Mouse (Mus musculus) adrenal gland, adult 18-20 months (tissue): ENCODE measurements around the gene Timeless. TPM values are rescaled to one million over a fixed set of nuclear protein-coding genes. Genes with fewer than 3 reads are reported as not detected.
"Not testable (repeated sequence)": the region's sequence is repeated elsewhere in the genome, so short reads cannot be mapped to it uniquely, and the experiment has no call there.

Experiments
- DNase-seq, 2 experiments: peaks; one replicate each; pipeline ENCODE4 v3.0.0; 2021 to 2022; ENCODE audit warnings: low spot score in 2 of 2
- total RNA-seq, 2 experiments: library from RNA; stranded (reverse); gene quantifications; 1 replicate in 1 of 2; 2 replicates in 1 of 2; pipeline ENCODE4 v1.2.3; 2021

The Timeless gene
- total RNA-seq, 2 experiments from 2014 or later: 3.9 to 5.4 TPM

GRCm38 (mm10) chr10:128253677-128254255 lies 21.9 kb downstream of the Timeless start, which contains the start of gene Apon:
Gene Apon, plus strand, starts transcription at chr10:128254096.
- DNase-seq: no peak

GRCm38 (mm10) chr10:128255925-128256324 lies 24.1 kb downstream of the Timeless start:
- DNase-seq: no peak

DNA sequence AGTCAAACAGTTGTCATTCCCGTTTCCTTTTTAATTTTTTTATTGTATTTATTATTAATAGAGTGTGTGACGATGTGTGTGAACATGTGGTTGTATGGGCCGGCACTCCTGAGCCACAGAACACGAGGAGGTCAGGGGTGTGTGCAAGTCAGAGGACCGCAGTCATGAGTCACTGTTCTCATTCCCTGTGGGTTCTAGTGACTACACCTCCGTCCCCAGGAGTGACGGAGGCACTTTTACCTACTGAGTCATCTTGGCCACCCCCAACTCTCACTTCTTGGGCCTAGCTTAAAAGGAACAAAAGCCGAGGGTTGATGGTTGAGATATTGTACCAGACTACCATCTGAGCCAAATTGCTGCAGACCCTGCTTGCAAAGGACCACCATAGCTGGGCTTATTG lies 24.5 kb downstream of the Timeless start:
- no peak for DNase-seq

DNA sequence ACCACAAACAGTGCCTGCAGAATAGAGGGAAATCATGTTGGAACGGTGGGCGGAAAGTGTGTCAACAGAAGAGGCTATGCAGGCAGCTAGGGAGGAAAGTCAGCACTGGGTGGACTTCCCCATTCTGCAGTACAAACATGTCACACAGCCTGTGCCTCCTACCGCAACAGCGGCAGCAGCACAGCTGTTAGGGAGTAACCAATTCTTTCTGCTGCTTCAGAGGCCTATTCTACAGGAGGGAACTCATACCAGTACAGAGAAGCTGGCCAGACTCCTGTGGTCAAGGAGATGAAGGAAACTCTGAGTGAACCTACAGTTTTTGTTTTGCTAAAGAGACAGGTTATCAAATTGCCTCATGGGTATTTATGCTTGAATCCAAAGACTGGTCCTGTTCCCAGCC lies 27.1 kb downstream of the Timeless start:
- no peak for DNase-seq

DNA sequence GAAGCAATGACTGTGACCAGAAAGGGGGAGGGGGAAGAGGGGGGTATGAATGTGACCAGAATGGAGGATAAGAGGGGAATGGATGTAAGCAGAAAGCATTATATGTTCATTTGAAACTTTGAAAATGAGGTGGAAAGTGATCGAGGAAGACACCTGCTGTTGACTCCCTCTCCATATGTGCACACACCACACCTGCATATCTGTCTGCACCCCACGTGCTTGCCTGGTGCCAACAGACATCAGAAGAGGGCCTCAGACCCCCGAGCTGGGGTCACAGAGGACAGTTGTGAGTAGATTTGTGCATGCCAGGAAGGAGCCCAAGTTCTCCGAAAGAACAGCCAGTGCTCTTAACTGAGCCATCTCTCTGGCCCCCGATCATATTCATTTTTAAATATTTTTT lies 28.1 kb downstream of the Timeless start:
- DNase-seq: no peak

DNA sequence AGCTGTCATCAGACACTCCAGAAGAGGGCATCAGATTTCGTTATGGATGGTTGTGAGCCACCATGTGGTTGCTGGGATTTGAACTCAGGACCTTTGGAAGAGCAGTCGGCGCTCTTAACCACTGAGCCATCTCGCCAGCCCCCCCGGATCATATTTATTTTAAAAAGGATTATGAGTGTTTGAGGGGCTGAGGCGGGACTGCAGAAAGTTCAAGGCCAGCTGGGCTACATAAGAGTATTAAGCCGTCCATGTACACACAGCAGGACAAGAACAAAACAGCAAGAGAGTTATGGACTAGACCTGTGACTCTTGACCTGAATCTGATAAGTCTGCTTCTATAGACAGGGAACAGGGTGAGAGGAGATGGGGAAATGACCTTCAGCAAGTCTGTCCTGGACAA lies 28.5 kb downstream of the Timeless start:
- not testable (repeated sequence) for DNase-seq

DNA sequence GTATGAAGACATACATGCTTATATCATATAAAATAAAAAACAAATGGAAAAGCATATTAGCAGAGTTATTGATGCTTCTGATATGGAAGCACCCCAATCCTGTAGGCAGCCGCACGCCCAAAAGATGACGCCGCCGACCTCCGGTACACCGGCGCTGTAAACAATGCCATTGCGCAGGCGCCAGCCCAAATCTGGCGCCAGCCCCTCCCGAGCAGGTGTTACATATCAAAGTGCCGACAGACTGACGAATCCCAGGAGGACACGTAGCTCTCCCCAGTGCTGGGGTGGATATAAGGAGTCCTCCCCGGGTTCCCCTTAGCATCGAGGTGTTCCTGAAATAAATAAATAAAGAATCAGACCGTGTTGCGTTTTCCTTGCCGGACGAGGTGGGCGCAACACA lies 30.4 kb downstream of the Timeless start:
- no peak for DNase-seq

- no peak for DNase-seq
Measured at GRCm38 (mm10) chr10:128263393-128264310, 31.8 kb downstream of the Timeless start.

DNA sequence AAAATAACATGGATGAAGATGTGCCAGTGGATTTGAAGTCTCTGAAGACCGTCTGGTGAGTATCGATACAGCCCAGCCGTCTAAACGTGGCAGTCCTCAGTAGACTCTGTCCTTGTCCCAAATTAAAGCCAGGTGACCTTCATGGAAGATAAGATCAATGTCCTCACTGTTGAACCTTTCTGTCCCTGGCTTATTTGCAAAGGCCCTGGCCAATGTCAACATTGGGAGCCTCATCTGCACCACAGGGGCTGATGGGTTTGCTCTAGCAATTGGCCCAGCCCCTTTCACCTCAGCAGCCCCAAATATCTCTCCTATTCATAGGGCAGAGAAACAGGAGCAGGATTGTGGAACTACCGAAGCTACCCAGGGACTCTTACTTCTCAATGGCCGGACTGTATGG lies 36.5 kb downstream of the Timeless start, which contains the start of gene Apof:
Gene Apof, plus strand, starts transcription at position 301 of the 400 bp plus-strand sequence.
- no peak for DNase-seq

- DNase-seq: no peak
Measured at GRCm38 (mm10) chr10:128269206-128269910, 37.5 kb downstream of the Timeless start.

DNA sequence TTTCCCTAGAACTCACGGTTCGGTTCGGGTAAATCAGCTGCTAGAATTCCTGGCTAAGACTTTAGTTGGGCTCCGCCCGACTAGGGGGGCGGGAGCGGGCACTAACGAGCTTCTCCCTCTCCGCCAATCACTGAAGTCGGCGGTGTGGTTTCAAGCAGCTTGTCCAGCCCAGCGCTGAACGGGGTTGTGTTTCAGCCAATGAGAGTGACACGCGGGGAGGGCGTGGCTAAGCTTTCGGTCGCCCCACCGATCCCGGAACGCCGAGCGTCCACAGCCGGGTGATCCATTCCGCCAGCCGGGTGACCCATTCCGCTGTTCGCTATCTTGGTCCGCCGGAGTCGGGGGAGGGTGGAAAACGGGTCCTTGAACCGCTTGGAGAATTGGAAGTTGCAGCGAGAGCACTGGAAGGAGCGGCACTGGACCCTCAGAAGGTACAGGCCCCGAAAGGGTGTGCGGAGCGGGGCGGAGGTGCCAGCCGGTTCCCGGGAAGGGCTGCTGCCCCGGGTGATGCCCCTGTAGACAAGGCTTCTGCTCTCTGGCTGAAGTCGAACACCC lies 38.5 kb downstream of the Timeless start, which contains the start of gene Stat2:
Gene Stat2, plus strand, starts transcription at position 273 of the 555 bp plus-strand sequence.
- peak; percentile 92 to 95 for DNase-seq

DNA sequence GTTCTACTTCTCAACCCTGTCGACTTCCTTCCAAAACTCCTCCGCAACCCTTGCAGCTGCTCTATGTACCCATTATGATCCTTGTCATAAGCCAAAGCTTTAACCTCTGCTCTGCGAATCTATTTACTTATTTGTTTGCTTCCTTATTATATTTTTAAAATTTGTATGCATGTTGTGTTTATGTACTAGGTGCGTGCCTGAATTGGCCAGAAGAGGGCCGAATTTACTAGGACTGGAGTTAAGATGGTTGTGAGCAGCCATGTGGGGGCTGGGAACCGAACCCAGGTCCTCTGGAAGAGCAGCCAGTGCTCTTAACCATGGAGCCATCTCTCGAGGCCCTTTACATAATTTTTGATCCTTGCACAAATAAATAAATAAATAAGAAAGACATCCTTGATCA lies 39.0 kb downstream of the Timeless start:
- DNase-seq: no peak

DNA sequence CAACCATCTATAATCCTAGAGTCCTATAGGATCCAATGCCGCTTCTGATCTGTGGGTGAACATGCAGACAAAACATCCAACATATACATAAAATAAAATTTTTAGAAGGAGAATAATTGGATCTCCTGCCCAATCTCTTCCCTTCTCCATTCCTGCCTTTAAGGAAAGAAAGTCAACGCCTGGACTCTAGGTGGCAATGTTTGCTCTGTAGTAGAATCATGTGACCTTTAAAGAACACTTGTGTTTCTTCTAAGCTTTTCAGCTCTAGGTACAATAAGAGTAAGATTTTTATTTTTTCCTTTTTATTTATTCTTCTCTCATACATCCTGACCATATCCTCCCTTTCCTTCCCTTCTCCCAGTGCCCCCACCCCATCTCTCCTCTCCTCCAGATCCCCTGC lies 40.0 kb downstream of the Timeless start:
- DNase-seq: no peak

DNA sequence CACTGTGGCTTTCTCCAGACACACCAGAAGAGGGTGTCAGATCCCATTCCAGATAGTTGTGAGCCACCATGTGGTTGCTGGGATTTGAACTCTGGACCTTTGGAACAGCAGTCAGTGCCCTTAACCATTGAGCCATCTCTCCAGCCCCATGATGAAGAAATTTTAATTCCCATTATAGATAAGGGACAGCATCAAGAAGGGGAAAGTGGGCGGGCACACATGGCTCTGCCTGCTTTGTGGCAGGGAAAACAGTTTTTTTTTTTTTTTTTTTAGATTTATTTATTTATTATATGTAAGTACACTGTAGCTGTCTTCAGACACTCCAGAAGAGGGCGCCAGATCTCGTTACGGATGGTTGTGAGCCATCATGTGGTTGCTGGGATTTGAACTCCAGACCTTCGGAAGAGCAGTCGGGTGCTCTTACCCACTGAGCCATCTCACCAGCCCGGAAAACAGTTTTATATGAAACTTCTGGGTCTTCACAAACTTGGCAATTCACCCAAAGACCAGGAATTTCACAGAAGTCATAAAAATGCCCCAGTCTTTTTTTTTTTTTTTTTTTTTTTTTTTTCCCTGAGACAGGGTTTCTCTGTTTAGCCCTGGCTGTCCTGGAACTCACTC lies 41.1 kb downstream of the Timeless start:
- DNase-seq: not testable (repeated sequence)

DNA sequence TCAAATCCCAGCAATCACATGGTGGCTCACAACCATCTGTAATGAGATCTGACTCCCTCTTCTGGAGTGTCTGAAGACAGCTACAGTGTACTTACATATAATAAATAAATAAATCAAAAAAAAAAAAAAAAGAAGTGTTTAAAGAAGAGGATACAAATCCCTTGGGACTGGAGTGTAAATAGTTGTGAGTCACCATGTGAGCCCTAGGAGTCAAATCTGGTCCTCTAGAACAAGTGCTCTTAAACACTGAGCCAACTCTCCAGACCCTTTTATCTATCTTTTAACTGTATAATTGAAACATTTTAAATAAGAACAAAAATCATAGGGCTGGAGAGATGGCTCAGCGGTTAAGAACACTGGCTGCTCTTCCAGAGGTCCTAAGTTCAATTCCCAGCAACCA lies 43.5 kb downstream of the Timeless start:
- DNase-seq: not testable (repeated sequence)

DNA sequence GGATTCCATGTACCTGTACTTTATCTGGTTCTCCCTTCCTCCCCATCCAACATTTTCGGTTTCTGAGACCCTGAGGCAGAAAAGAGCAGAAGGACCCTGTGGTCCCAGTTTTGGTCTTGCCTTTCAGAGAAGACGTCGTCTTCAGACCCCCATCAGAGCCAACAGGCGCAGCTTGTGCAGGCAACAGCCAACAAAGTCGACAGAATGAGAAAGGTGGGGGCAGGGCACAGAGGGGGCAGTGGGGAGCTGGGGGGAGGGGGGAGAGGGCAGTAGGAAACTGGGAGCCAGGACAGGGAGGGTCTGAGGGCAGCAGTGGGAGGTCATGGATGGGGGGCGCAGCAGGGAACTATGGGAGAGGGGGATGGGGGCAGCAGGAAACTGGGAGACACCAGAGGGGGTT lies 46.3 kb downstream of the Timeless start:
- no peak for DNase-seq

- DNase-seq: no peak
Measured at GRCm38 (mm10) chr10:128280943-128281342, 49.1 kb downstream of the Timeless start.

GRCm38 (mm10) chr10:128281682-128282081 lies 49.8 kb downstream of the Timeless start:
- no peak for DNase-seq

- no peak for DNase-seq
Measured at GRCm38 (mm10) chr10:128282886-128283450, 51.1 kb downstream of the Timeless start.
